ENCODE assay signal across 9 mouse cellular contexts in genomic region chr9:73159265-73159664, GRCm38 (mm10). TPM values are rescaled to one million over a fixed set of nuclear protein-coding genes. Genes with fewer than 3 reads are reported as not detected.
DNase-seq lines count a peak whose midpoint lies in the region; ATAC-seq lines count a peak whose summit lies in the region.
"Had no signal": no experiment of that assay in that cellular context is flagged by ENCODE, and none has a peak within 500 bp of the region (broad histone marks: within the 10 kb centered on the region; RNA-seq: fewer than 3 reads in every experiment).

No protein-coding gene starts in this region.

- no peaks in the 10 kb centered on the region for H3K36me3 ChIP-seq in hindbrain, embryonic 11.5 days (ENCODE audit: control insufficient read depth, insufficient read depth, low read length)
- no peaks in the 10 kb centered on the region for H3K36me3 ChIP-seq in hindbrain, embryonic 13.5 days

- WGBS in hindbrain, embryonic 11.5 days, result 54% methylated on average over 1 of the region's 1 CpGs
- WGBS in hindbrain, embryonic 13.5 days, result 36% methylated on average over 1 of the region's 1 CpGs

- peak; percentile 35 for DNase-seq in hindbrain, embryonic 11.5 days (ENCODE audit: low spot score)
- DNase-seq in lung, postnatal 10 days, result peak; percentile 16
- DNase-seq in lung, postnatal 25 days (ENCODE audit: low spot score), result no peak
- DNase-seq in adipocyte (ENCODE audit: low spot score), result peak; percentile 15
- DNase-seq in right cerebral cortex, postnatal 4 days, result peak; percentile 24
- DNase-seq in left cerebral cortex, adult 11 months (ENCODE audit: low spot score), result no peak

- H3K4me1 ChIP-seq in hindbrain, embryonic 11.5 days (replicated peaks; ENCODE audit: control insufficient read depth, insufficient read depth, low read length), result no peaks in the 10 kb centered on the region
- no peaks in the 10 kb centered on the region for H3K4me1 ChIP-seq in hindbrain, embryonic 13.5 days (replicated peaks)

- no peak for ATAC-seq in hindbrain, embryonic 11.5 days (ENCODE audit: low FRiP score)
- ATAC-seq in hindbrain, embryonic 13.5 days (ENCODE audit: low FRiP score), result no peak
- no peak for ATAC-seq in megakaryocyte, adult 5-6 weeks (ENCODE audit: poor library complexity, severe bottlenecking)

- peaks cover 2% of the 10 kb centered on the region; the same call in 1 of the 2 replicates for H3K27me3 ChIP-seq in hindbrain, embryonic 11.5 days (ENCODE audit: control insufficient read depth, insufficient read depth, low read length)
- H3K27me3 ChIP-seq in hindbrain, embryonic 13.5 days, result no peaks in the 10 kb centered on the region

- H3K27ac ChIP-seq in hindbrain, embryonic 11.5 days (ENCODE audit: low read depth, low read length), result no peak overlapping the region
- H3K27ac ChIP-seq in hindbrain, embryonic 13.5 days, result no peak overlapping the region

- no peak overlapping the region for H3K9ac ChIP-seq in hindbrain, embryonic 11.5 days (ENCODE audit: low read depth, low read length)
- no peak overlapping the region for H3K9ac ChIP-seq in hindbrain, embryonic 13.5 days

- H3K9me3 ChIP-seq in hindbrain, embryonic 11.5 days (ENCODE audit: control insufficient read depth, low read length), result no peaks in the 10 kb centered on the region
- H3K9me3 ChIP-seq in hindbrain, embryonic 13.5 days, result no peaks in the 10 kb centered on the region

- H3K4me3 ChIP-seq in hindbrain, embryonic 11.5 days (ENCODE audit: low read depth, low read length), result no peak overlapping the region
- no peak overlapping the region for H3K4me3 ChIP-seq in hindbrain, embryonic 13.5 days

- H3K4me2 ChIP-seq in hindbrain, embryonic 11.5 days (replicated peaks; ENCODE audit: low read depth, low read length), result no peak overlapping the region
- H3K4me2 ChIP-seq in hindbrain, embryonic 13.5 days, result no peak overlapping the region

RNA-seq across cellular contexts. Expression of gene Rsl24d1, which starts 46.0 kb away (rescaled TPM):
- 162 and 167 TPM in 2 replicates for polyA plus RNA-seq in hindbrain, embryonic 11.5 days (2014; fragmentation: Nextera tagmentation; extraction: Ambion mirVana)
- polyA plus RNA-seq in hindbrain, embryonic 13.5 days (2015; fragmentation: Nextera tagmentation; extraction: Ambion mirVana), result 114 and 115 TPM in 2 replicates
- 60.7 and 64.7 TPM in 2 replicates for total RNA-seq in megakaryocyte, adult 5-6 weeks (2015)
- total RNA-seq in megakaryocyte, adult 5-6 weeks (2017), result 110 and 114 TPM in 2 replicates

RNA-seq across cellular contexts. Expression of gene Gm20509, which starts 57.0 kb away (rescaled TPM):
- not detected in 2 replicates for polyA plus RNA-seq in hindbrain, embryonic 11.5 days (2014; fragmentation: Nextera tagmentation; extraction: Ambion mirVana)
- polyA plus RNA-seq in hindbrain, embryonic 13.5 days (2015; fragmentation: Nextera tagmentation; extraction: Ambion mirVana), result not detected in 2 replicates
- total RNA-seq in megakaryocyte, adult 5-6 weeks (2015), result not detected in 2 replicates
- not detected in 2 replicates for total RNA-seq in megakaryocyte, adult 5-6 weeks (2017)
- total RNA-seq: gastrocnemius, postnatal 4 days had no signal

RNA-seq across cellular contexts. Expression of gene Khdc3, which starts 57.6 kb away (rescaled TPM):
- not detected in 2 replicates for polyA plus RNA-seq in hindbrain, embryonic 11.5 days (2014; fragmentation: Nextera tagmentation; extraction: Ambion mirVana)
- 0.26 TPM in 1 of 2 replicates, not detected in the other for polyA plus RNA-seq in hindbrain, embryonic 13.5 days (2015; fragmentation: Nextera tagmentation; extraction: Ambion mirVana)
- 0.45 and 1.1 TPM in 2 replicates for total RNA-seq in megakaryocyte, adult 5-6 weeks (2015)
- 2.4 TPM in 1 of 2 replicates, not detected in the other for total RNA-seq in megakaryocyte, adult 5-6 weeks (2017)
- total RNA-seq: gastrocnemius, postnatal 4 days had no signal

Comparison
In these comparisons a context has a peak if more than half of its experiments do, and no peak if none do; other contexts are left out.
1. DNase-seq: peak in hindbrain, embryonic 11.5 days (single experiment), lung, postnatal 10 days (single experiment), adipocyte (single experiment) and right cerebral cortex, postnatal 4 days (single experiment); none in lung, postnatal 25 days (single experiment) and left cerebral cortex, adult 11 months (single experiment).